Mouse (Mus musculus) frontal cortex, postnatal 36 days (tissue): ENCODE measurements around the gene Gm39115.
"Not testable (repeated sequence)": the region's sequence is repeated elsewhere in the genome, so short reads cannot be mapped to it uniquely, and the experiment has no call there.

ENCODE experiments used
- DNase-seq, 2 experiments: peaks; one replicate each; pipeline ENCODE4 v3.0.0; 2022; ENCODE audit warnings: low spot score in 2 of 2

Gene Gm39115

GRCm38 (mm10) chr7:142135934-142136333 is at the start of gene Gm39115:
Gene Gm39115 (minus strand): TSS chr7:142136034.
- not testable (repeated sequence) for DNase-seq

GRCm38 (mm10) chr7:142181021-142181420 is 45.2 kb upstream of the Gm39115 start:
- no peak for DNase-seq

- peak in 1 of 2 experiments; percentile 6 for DNase-seq
Measured at GRCm38 (mm10) chr7:142178685-142179084, 42.9 kb upstream of the Gm39115 start.

- not testable (repeated sequence) for DNase-seq
Measured at GRCm38 (mm10) chr7:142175905-142176304, 40.1 kb upstream of the Gm39115 start, which contains the start of gene Krtap5-2. Gene Krtap5-2 (minus strand): TSS chr7:142176005.

- peak in 1 of 2 experiments; percentile 6 for DNase-seq
Measured at GRCm38 (mm10) chr7:142169836-142170235, 34.0 kb upstream of the Gm39115 start.

GRCm38 (mm10) chr7:142165639-142166038 is 29.8 kb upstream of the Gm39115 start, which contains the start of gene Gm4553:
Gene Gm4553 (minus strand): TSS chr7:142165739.
- DNase-seq: not testable (repeated sequence)

GRCm38 (mm10) chr7:142159366-142159765 is 23.5 kb upstream of the Gm39115 start:
- DNase-seq: no peak

GRCm38 (mm10) chr7:142157013-142157412 is 21.2 kb upstream of the Gm39115 start, which contains the start of gene Gm29735:
Gene Gm29735 (minus strand): TSS chr7:142157113.
- not testable (repeated sequence) for DNase-seq

- no peak for DNase-seq
Measured at GRCm38 (mm10) chr7:142155308-142155707, 19.5 kb upstream of the Gm39115 start.

GRCm38 (mm10) chr7:142152191-142152590 is 16.4 kb upstream of the Gm39115 start:
- no peak for DNase-seq

- no peak for DNase-seq
Measured at GRCm38 (mm10) chr7:142148633-142149032, 12.8 kb upstream of the Gm39115 start.

- DNase-seq: peak; percentile 17 to 35
Measured at GRCm38 (mm10) chr7:142146033-142146432, 10.2 kb upstream of the Gm39115 start.

GRCm38 (mm10) chr7:142145413-142145940 is 9.6 kb upstream of the Gm39115 start:
- peak; percentile 3 to 29 for DNase-seq

GRCm38 (mm10) chr7:142144507-142144906 is 8.7 kb upstream of the Gm39115 start, which contains the start of gene Gm45337:
Gene Gm45337 (minus strand): TSS chr7:142144607.
- DNase-seq: no peak

- DNase-seq: not testable (repeated sequence)
Measured at GRCm38 (mm10) chr7:142143506-142144010, 7.7 kb upstream of the Gm39115 start.

- DNase-seq: no peak
Measured at GRCm38 (mm10) chr7:142140696-142141095, 4.9 kb upstream of the Gm39115 start.

- peak in 1 of 2 experiments; percentile 25 for DNase-seq
Measured at GRCm38 (mm10) chr7:142134206-142134995, 1.4 kb downstream of the Gm39115 start.

GRCm38 (mm10) chr7:142128843-142129242 is 7.0 kb downstream of the Gm39115 start:
- no peak for DNase-seq

- not testable (repeated sequence) for DNase-seq
Measured at GRCm38 (mm10) chr7:142120629-142121028, 15.2 kb downstream of the Gm39115 start, which contains the start of gene Gm45618. Gene Gm45618 (minus strand): TSS chr7:142120729.

GRCm38 (mm10) chr7:142119632-142120031 is 16.2 kb downstream of the Gm39115 start:
- DNase-seq: no peak

GRCm38 (mm10) chr7:142104747-142105146 is 31.1 kb downstream of the Gm39115 start:
- DNase-seq: no peak

GRCm38 (mm10) chr7:142097776-142098175 is 38.1 kb downstream of the Gm39115 start:
- peak; percentile 75 to 84 for DNase-seq
